Mouse (Mus musculus): Measurements from ENCODE around the gene 2610507B11Rik.

DNA sequence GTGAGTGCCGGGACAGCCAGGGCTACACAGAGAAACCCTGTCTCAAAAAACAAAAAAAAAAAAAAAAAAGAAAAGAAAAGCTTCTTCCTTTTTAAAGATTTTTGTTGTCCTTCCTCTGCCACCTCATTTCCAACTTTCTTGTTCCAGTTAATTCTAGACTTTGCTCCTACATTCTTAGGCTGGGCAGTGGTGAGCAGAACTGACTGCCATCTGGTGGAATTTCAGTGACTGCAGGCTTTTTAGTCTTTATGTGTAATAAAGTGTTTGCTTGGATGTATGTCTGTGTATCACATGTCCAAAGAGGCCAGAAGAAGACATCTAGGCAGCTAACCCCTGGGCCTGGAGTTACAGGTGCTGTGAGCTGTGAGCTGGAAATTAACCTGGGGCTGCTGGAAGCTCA lies 4.9 kb upstream of the 2610507B11Rik start:
- TF ChIP-seq CTCF (IDR thresholded peaks at IDR 0.05; ENCODE audit: extremely low read depth, insufficient read depth, low read length): no peak
- TF ChIP-seq POLR2A (IDR thresholded peaks at IDR 0.05; ENCODE audit: extremely low read depth, insufficient read depth, low read length): no peak
